Mouse (Mus musculus): ENCODE measurements around the gene Jmjd1c. TPM values are rescaled to one million over a fixed set of nuclear protein-coding genes. Genes with fewer than 3 reads are reported as not detected.

The Jmjd1c gene
- polyA plus RNA-seq, 1 experiment from 2014 or later, result 61.4 TPM

DNA sequence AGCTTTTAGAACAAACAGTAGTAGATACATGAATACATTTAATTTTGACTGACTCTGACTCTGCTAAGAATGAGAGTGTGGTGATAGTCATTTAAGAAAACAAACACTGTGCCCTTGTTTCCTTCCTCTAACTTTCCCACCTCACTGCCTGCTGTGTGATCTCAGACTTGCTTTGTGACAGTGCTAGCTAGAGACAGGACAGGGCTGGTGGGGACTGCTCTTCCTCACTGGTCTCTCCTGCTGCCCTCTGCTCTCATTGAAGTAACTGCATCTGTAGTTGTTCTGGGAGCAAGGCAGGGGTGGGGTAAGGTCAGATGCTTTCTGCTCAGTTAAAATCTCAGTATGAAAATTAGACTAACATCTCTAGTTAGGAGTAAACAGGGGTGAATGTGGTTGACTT, 93.1 kb downstream of the Jmjd1c start:
- peak; percentile 38 for DNase-seq (ENCODE audit: low spot score)

DNA sequence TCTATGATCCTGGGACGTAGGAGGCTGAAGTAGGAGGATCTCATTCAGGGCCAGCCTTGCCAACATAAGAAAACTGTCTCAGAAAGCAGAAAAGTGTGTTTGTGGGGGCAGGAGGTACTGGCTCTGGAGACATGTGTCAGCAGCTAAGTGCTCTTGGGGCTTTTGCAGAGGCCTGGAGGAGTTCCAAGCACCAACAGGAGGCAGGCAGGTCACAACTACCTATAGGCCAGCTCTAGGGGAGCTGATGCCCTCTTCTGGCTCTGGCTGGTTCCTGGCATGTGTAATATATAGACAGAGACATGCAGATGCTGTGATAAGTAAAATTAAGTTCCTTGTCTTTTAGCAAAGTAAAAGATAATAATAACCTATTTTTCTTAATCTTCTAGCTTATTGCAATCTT, 94.3 kb downstream of the Jmjd1c start:
- peak; percentile 42 for DNase-seq (ENCODE audit: low spot score)

GRCm38 (mm10) chr10:67192366-67192765, 96.4 kb downstream of the Jmjd1c start:
- DNase-seq (ENCODE audit: low spot score), result peak; percentile 32

DNA sequence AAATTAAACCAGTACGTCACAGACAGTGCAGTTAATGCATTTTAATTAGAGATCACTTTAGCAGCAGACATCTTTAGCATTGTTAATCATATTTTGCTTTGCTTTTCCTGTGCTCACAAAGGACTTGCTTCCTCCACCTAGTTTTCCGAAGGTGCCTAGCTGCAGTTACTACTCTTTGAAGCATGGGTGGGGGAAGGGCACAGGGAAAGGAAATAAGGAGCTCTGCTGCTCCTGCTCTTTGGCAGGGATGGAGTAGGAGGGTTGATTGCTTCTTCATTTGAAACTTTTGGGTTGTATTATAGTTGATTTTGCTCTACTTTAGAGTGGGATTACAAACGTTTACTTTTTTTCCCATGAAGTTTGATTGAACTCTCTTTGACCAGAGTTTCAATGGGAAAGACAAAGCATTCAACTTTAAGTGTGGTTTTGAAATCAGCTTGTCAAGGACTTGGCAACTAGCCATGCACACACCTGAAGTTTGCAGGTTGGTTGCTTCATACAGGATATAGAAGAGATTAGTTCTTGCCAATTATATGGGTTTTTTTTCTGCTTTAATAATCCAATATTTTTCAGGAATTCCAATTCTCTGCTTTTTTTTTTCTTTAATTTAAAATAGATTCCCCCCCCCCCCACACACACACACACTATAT, 97.2 kb downstream of the Jmjd1c start:
- no peak for DNase-seq (ENCODE audit: low spot score)

- DNase-seq (ENCODE audit: low spot score), result peak; percentile 47
These were observed 98.1 kb downstream of the Jmjd1c start for GRCm38 (mm10) chr10:67194046-67194445.

DNA sequence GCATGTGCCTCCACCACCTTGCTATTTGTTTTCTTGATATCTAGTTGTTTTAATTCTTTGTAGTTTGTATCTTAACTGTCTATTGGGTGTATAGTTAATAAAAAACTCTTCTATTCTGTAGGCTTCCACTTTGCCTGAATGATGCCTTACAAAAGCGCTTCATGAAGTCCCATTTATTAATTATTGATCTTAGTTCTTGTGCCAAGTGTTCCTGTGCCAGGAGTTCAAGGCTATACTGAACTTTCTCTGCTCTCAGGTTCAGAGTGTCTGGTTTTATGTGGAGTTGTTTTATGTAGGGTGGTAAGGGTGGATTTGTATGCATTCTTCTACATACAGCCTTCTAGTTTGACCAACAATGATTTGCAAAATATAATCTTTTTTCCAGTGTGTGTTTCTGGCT, 99.7 kb downstream of the Jmjd1c start:
- DNase-seq (ENCODE audit: low spot score), result no peak

DNA sequence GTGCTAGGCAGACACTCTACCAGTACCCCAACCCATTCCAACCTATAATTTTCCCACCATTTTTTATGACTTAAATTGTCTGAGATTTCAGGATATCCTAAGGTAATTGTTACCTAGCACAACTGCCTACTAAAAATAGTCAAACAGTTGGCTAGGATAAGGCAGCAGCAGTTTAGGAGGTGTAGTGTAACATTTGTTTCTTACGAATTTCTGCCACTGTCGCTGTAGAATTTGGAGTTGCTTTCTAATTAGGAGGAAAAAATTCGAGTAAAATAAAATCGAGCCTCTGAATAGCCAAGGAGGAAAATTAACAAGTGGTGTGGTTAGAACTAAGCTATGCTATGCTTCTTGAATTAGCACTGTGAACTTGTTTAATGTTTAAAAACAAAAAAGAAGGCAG, 101.3 kb downstream of the Jmjd1c start:
- no peak for DNase-seq (ENCODE audit: low spot score)

DNA sequence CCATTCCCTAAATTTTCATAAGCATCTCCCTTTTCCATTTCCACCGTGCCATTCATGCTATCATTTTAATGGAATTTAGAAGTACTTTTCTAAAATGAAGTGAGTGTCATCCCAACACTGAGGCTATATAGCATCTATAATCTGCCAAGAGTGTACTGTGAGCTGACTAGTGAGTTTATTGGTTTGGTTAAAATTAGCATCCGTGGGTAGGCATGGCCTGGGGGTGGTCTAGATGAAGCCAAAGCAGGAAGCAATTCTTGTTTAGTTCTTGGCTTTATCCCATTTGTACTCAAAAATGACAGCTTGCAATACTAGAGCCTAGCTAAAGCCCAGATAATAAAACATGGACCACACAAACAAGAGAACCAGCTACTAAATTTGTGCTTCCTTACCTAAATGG, 101.9 kb downstream of the Jmjd1c start:
- no peak for DNase-seq (ENCODE audit: low spot score)

DNA sequence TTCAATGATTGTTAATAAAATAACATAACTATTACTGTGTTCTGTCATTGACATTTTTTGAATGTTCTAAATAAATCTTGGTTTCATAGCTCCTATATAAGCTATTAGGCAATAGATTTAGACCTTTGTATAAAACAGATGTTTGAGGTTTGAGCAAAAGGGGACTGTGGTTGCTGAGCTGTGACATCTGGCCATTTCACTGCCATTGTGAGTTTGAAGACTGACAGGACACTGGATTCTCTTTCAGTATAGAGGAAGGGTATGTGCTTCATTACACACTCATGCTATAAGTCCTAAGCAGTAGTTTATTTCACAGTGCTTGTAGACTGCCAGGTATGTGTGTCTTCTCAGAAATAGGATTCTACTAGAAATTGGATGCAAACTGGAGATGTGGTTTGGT, 105.8 kb downstream of the Jmjd1c start:
- no peak for DNase-seq (ENCODE audit: low spot score)

DNA sequence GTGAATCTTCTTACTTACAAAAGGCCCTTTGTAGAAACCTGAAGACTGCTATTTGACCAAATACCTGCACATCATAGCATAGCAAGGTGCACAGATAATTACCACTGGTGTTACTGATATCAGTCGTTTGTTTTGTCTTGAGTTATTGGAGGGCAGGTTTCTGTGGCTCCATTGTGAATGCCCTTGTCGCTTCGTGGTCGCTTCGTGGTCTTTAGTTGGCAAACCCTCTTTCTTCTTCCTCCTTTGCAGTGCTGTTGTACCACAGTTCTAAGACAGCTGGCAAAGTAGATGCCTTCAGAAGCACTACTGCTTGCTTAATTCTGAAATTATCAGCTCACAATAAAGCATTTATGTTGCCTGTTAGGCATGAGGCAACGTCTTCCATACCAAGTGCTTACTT, 106.5 kb downstream of the Jmjd1c start:
- no peak for DNase-seq (ENCODE audit: low spot score)

DNA sequence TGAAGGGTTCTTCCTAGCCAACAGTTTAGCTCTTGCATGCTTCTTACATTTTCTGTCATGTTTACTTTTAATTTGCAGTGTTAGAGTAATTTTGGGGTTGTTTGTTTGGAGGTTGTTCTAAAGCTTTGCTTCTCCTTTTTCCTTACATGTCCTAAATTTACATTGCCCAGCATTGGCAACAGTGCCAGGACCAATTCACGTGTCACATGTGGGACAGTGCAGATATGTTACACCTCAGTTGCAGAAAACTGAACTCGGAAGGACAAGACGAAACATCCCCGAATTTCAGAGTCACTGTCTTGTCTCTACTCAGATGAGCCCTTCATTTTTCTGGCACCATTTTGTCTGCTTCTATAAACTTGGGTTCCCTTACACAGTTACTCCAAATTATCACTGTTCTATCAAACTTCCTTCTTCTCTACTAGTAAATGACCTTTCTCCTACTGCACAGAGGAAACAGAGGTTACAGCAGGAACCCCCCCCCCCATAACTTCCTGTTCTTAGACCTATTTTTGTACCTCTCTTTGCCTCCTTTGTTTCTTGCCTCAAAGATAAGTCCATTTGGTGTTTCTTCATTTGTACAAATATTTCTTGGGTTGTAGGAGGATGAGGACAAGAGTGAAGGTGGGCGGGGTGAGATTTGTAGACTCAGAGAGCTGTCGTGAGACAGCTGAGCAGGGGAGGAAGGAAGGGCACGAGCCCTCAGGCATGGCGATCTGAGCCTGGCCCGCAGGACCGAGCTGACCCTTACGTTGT, 108.9 kb downstream of the Jmjd1c start:
- peak; percentile 53 for DNase-seq (ENCODE audit: low spot score)

GRCm38 (mm10) chr10:67207931-67208330, 112.0 kb downstream of the Jmjd1c start:
- DNase-seq (ENCODE audit: low spot score), result no peak

- DNase-seq (ENCODE audit: low spot score), result peak; percentile 40
These were observed 114.2 kb downstream of the Jmjd1c start for GRCm38 (mm10) chr10:67209916-67210675.

DNA sequence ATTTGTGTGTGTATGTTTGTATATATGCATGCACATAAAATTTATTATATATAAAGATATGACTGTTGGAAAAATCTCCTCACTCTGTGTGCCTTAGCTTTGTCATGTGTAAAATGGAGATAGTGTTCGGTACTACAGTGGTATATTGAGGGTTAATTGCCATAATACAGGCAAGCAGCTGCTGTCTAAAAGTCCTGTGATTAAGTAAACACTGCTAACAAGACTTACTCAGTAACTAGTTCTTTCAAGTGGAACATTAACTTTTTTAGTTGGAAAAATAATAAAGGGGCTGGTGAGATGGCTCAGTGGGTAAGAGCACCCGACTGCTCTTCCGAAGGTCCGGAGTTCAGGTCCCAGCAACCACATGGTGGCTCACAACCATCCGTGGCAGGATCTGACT, 116.1 kb downstream of the Jmjd1c start:
- no peak for DNase-seq (ENCODE audit: low spot score)

DNA sequence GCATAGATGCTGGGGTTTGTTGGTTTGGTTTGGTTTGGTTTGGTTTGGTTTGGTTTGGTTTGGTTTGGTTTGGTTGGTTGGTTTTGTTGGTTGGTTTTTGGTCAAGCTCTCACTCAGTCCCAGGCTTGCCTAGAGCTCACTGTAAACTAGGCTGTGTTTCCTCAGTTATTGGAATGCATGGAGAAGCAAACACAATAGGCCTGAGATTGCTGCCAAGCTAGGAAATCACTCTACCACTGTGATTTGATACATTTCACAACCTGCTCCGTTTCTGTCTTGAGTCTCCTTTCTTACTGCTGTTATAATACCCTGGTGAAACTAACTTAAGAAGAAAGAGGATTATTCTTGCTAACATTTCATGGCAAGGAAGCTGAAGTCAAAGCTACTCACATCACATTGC, 117.8 kb downstream of the Jmjd1c start:
- DNase-seq (ENCODE audit: low spot score), result no peak

GRCm38 (mm10) chr10:67215133-67215532, 119.2 kb downstream of the Jmjd1c start:
- DNase-seq (ENCODE audit: low spot score), result no peak

DNA sequence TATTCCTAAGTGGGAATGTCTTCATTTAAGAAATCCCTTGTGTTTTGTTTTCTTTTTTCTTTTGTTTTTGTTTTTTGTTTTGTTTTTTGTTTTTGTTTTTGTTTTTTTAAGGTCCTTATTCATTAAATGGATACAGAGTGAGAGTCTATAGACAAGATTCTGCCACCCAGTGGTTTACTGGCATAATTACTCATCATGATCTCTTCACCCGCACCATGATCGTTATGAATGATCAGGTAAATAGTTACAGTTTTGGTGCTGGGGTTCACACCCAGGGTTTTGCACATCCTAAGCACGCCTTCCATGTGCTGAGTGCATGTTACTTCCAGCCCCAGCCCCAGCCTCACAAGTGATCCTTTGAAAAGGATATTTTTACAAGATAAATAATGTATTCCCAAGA, 120.9 kb downstream of the Jmjd1c start:
- peak; percentile 23 for DNase-seq (ENCODE audit: low spot score)

DNA sequence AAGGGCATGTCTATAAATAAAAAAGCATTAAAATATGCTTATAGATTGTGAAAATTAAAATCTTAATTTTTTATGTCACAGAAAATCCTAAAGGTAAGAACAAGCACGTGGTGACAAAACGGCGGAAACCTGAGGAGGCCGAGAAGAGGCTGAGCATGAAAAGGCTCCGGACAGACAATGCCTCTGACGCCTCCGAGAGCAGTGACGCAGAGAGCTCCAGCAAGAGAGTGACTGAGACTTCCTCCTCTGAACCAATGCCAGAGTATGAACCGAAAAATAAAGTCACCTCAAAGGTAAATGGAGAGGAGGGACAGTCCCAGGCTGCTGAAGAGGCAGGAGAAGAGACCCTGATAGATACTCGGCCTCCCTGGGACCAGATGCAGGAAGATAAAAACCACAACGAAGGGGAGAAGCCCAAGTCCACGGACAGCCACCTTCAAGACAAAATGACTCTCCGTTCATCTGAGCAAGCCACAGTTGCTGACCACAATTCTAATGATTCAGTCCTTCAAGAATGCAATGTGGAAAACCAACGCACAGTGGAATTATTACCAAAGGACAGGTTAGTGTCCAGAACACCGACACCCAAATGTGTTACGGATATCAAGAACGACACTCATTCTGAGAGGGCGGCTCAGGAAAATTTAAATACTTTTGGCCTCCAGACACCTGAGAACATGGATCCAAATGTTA, 123.1 kb downstream of the Jmjd1c start:
- no peak for DNase-seq (ENCODE audit: low spot score)

GRCm38 (mm10) chr10:67220251-67220650, 124.3 kb downstream of the Jmjd1c start:
- no peak for DNase-seq (ENCODE audit: low spot score)

GRCm38 (mm10) chr10:67221284-67221683, 125.4 kb downstream of the Jmjd1c start:
- DNase-seq (ENCODE audit: low spot score), result no peak

DNA sequence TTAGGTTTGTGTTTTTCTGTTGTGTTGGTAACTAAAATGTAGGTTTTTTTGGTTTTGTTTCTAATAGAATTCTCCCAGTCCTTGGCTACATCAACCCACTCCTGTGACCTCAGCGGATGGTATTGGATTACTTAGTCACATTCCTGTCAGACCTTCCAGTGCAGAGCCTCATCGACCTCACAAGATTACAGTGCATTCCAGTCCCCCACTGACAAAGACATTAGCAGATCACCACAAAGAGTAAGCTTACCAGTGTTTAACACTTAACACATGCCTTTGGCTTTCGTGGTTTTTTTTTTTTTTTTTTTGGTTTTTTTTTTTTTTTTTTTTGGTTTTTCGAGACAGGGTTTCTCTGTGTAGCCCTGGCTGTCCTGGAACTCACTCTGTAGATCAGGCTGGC, 128.0 kb downstream of the Jmjd1c start:
- no peak for DNase-seq (ENCODE audit: low spot score)

DNA sequence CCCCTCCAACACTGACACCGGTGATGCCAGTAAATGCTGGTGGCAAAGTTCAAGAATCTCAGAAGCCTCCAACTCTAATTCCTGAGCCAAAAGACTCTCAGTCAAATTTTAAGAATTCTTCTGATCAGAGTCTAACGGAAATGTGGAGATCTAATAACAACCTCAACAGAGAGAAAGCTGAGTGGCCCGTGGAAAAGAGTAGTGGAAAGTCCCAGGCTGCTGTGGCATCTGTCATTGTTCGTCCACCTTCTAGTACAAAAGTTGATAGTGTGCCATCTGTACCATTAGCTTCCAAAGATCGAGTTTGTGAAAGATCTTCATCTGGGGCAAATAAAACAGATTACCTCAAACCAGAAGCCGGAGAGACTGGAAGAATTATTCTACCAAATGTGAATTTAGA, 129.6 kb downstream of the Jmjd1c start:
- no peak for DNase-seq (ENCODE audit: low spot score)

All from thymus, postnatal 0 days (tissue).